Mouse (Mus musculus) C3H10T1/2 (cell line): ENCODE results near the gene Akap8. TPM values are rescaled to one million over a fixed set of nuclear protein-coding genes. Genes with fewer than 3 reads are reported as not detected.

Experiments
- polyA plus RNA-seq, 2 experiments: library from polyadenylated mRNA; unstranded; fragments of >200 nt; fragmentation: generic; extraction: Trizol; gene quantifications; one replicate each; pipeline ENCODE4 v1.2.1; 2012; ENCODE audit warnings: missing spikeins in 2 of 2

The Akap8 gene
- 10 to 100 TPM in 1 of 2 experiments, 1 to 10 TPM in 1; 3.0 to 21.2 TPM for polyA plus RNA-seq

GRCm38 (mm10) chr17:32320597-32321389, at the start of gene Akap8:
Akap8 (minus strand) TSS chr17:32321238.

GRCm38 (mm10) chr17:32350382-32350983, 29.4 kb upstream of the Akap8 start, which contains the start of gene Akap8l:
Akap8l (minus strand) TSS chr17:32350607.

GRCm38 (mm10) chr17:32284262-32285137, 36.5 kb downstream of the Akap8 start, which contains the start of gene Brd4:
Brd4 (minus strand) TSS chr17:32284722.

Other genes with a start within 250 kb of the Akap8 start
- 10 to 100 TPM in 1 of 2 experiments, under 1 TPM in 1; 0.26 to 20.7 TPM for gene Notch3, start 154.4 kb downstream of the Akap8 start, polyA plus RNA-seq
- under 1 TPM; 0.02 to 0.14 TPM for gene Ephx3, start 131.7 kb downstream of the Akap8 start, polyA plus RNA-seq
- gene Brd4, start 36.5 kb downstream of the Akap8 start, polyA plus RNA-seq, result 10 to 100 TPM; 35.0 to 86.0 TPM
- 10 to 100 TPM in 1 of 2 experiments, 1 to 10 TPM in 1; 9.4 to 74.3 TPM for gene Akap8l, start 29.4 kb upstream of the Akap8 start, polyA plus RNA-seq
- 10 to 100 TPM; 13.1 to 49.6 TPM for gene Wiz, start 68.2 kb upstream of the Akap8 start, polyA plus RNA-seq
- under 1 TPM in 1 of 2 experiments, not detected in 1; 0.24 TPM for gene Rasal3, start 82.3 kb upstream of the Akap8 start, polyA plus RNA-seq
- gene Pglyrp2, start 102.9 kb upstream of the Akap8 start, polyA plus RNA-seq, result not detected
- gene Cyp4f39, start 131.5 kb upstream of the Akap8 start, polyA plus RNA-seq, result not detected
- gene Cyp4f17, start 184.8 kb upstream of the Akap8 start, polyA plus RNA-seq, result 1 to 10 TPM in 1 of 2 experiments, under 1 TPM in 1; 0.28 to 6.4 TPM
- gene Cyp4f16, start 215.3 kb upstream of the Akap8 start, polyA plus RNA-seq, result 10 to 100 TPM; 20.4 to 28.3 TPM